Mouse (Mus musculus) mouse embryonic stem cell (cell line): ENCODE data around the gene Hagh.

Source experiments
- in situ Hi-C, 2 experiments: fragments of 300-500 bp; cut with MboI; formaldehyde crosslinking; loops; 1 replicate in 1 of 2; 3 replicates in 1 of 2; pipeline ENCODE4 v1.14.3; 2019 to 2020; ENCODE audit warnings: low sequenced_read_pairs in 2 of 2, low pct_unique_long_range_greater_than_20kb in 1 of 2, mixed read lengths in 1 of 2; ENCODE audit not compliant: unreplicated experiment in 1 of 2

Gene Hagh

DNA sequence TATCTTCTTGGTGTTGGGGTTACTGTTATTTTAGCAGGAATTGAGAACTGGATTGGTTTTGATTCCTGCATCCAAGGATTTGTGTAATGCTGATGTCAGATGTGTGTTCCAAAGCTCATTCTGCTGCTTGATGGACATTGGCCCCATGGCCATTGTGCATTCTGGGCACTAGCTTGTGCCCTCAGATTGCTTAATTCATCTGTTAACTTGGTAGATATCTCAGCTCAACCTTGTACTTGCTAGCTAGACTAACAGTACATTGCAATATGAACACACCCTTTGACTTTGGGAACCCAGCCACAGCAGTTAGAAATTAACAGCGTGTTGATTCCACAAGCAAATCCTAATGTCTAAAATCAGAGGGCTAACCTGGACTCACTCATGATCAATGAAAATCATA lies 7.4 kb downstream of the Hagh start:
- in situ Hi-C loops, result no loop called here

DNA sequence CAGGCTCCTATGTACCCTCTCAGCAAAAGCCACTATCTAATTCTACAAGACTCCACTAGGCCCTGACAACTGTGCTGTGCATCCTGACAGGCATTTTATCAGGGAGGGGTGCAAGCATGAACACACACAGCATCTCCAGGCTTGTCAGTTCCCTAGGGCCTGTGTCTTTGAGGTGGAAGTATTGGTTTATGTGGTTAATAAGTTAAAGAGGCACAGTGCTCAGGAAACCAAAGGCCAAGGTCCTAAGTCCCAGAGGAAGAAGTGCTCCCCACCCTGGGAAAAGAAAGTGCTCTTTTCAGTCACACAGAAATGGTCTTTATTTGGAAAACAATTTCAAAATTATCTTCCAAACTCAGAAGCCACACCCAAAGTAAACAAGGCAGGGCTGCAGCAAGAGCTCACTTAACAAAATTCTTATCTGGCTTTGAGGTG lies 8.7 kb downstream of the Hagh start:
- in situ Hi-C loops, result no loop called here

DNA sequence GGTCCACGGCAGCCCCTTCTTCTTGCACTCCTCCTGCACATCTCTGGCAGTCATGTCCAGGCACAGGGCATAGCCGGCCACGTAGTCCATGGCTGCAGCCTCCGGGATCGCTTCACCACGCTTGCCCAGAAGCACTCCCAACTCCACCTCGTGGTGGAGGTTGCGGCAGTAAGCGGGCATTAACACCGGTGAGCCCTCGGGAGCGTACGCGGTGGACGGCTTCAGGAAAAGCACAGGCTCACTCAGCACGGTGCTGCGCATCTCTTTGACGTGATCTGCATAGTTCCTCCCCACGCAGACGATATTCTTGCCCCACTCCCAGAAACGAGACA lies 9.8 kb downstream of the Hagh start:
- in situ Hi-C loops, result no loop called here

DNA sequence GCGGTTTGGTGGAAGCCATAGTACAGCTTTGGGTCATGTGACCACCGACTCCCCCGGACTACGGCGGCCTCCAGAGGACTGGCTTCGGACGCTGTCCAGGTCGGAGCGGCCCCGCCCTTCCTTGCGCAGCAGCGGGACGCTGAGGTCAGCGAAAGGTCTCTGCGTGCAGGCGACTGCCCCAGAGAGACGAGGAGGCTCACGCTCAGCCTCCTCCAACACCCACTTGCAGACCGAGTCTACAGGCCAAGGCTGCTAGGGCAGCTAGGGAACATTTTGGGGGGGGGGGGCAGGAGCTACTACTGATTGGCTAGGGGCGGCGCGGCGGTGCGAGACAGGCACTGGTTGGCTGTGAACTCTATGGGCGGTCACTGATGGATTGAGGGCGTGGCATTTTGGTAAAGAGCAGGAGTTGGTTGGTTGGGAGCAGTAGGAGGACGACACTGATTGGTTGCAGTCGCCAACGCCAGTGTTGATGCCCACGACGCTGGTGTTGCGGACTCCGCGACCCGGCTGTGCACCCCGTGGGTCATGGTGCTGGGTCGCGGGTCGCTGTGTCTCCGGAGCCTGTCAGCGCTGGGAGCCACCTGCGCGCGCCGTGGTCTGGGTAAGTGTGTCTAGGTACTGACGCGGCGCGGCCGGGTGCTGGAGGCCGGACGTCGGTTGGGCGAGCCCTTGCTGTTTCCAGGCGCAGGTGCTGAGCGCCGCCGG lies 10.3 kb downstream of the Hagh start, which contains the start of gene Fahd1:
Gene Fahd1, minus strand, starts transcription at position 300 of the 708 bp plus-strand sequence.
- in situ Hi-C loops, result no loop called here

DNA sequence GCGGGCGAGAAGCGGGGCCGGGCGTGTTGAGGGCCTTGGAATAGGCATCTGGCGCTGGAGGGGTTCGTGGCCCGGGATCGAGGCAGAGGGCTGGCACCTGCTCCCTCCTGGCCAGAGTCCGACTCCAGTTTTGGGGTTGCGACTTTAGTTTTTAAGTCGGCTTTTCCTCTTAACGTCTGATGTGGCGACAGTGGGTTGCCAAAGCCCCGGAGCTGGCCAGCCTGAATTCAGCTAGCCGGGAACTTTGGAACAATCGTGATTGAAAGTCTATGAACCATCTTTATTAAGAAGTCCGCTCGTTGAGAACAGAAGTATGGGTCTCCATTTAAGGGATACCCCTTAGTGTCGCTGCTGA lies 10.8 kb downstream of the Hagh start:
- in situ Hi-C loops, result no loop called here

DNA sequence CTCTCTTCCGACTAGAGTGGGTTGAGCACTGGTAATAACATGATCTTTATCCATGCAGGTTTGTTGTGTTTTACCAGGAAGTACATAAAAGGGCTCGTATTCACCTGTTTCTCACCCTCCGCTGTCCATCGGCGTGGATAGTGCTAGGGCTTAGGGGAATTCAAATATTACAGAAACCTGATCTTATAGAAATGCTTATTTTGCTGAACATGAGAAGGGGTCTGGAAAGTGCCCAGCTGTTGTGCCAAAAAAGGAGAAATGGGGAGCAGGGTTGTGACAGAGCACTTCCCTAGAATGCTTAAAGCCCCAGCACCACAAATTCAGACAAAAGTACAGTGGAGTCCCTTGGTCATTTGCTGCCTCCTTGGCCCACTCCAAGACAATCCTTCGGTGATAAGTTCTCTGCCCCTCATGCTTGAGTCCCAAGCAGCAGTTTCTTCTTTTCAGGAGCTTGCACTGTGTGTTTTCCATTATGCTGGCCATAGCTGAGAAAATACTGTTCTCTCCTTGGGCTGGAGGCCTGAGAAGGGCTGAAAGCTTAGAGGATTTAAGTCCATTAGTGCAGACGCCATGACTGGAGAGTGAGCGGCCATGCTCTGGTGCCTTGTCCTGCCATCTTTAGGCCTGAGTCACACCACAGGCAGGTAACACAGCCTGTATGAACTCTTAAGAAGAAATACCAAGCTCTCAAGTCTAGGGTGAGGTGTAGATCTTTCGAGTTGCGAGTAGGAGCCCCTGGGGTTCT lies 11.6 kb downstream of the Hagh start:
- in situ Hi-C loops, result no loop called here

DNA sequence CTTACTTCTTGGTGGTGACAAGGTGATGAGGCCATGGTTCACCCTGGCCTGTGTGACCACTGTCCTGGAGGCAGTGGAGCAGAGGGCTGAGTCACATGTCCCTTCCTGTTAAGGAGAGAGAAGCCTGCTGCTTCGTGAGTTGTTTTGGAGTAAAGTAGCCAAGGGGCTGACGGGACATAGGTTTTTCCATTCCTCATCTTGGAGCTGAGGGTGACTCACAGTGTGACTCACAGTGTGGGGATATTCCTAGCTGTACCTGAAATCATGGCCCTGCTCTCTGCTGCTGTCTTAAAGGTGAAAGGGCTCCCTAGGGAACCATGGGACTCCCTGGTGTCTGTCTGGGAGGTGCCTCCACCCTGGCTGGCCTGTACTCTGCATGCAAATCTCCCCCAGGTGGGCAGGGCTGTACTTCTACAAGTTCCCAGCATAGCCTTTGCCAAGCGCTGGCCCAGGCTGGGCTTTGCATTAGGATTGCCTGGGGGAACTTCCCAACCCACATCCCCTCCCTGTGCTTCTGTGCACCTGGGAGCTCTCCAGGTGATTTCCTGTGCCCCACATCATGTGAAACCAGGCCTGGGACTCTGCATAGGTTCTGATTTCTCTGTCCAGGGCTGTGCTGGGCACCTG lies 16.0 kb downstream of the Hagh start:
- in situ Hi-C loops, result no loop called here

DNA sequence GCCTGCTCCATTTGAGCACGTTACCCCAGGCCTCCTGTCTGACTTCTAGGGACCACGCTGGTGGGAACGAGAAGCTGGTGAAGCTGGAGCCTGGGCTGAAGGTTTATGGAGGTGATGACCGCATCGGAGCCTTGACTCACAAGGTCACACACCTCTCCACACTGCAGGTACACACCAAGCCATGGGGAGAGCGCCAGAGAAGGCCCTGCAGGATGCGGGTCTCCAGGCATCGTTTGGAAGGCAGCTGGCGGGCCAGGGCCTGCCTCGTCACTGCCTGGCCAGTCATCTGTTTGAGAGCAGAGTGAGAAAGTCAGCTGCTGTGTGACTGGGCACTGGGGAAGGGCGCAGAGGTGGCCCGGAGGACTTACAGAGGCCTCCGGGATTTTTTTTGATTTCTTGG lies 16.6 kb downstream of the Hagh start:
- in situ Hi-C loops, result no loop called here

DNA sequence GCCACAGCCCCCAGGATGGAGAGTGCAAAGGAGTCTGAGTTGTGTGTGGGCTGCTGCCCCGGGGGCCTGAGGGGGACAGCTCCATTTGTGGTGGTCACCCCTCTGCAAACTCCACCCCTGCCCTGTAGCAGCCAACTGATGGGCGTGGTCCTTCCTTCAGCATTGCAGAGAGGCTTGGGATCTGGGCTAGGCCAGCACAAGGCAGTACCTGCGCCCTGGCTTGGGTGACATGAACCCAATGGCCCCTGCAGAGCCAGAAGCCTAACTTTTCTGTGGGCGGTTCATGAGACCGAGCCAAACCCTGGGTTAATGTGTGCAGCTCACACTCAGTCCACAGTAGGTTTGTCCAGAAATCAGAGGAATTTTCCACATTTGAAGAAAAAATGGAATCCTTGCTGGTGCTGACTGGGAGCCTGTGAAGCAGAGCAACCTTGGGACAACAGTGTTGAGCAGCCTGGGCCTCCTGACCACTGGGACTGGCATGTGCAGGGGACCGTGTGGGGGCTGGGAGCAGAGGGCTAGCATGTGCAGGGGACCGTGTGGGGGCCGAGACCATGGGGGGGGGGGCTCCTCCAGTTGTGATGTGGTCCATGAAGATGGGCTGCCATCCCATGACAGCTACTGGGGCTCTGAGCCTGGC lies 18.0 kb downstream of the Hagh start:
- in situ Hi-C loops, result no loop called here

DNA sequence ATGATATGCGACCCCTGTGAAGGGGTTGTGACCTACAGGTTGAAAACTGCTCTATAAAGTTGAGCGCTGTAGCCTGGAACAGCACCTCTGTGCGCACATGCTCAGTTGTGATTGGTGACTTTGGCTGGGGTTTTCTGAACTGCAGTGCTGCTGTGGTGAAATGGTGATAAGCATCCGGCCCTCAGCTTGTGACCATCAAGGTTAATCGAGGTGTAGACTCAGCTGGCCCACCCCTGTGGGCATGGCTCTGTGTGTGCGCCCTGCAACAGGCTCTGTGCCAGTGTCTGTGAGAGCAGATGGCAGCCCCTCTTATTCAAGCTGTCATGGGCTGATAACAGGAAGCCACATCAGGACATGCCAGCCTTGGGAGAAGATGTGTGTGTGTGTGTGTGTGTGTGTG lies 19.0 kb downstream of the Hagh start:
- in situ Hi-C loops, result no loop called here

DNA sequence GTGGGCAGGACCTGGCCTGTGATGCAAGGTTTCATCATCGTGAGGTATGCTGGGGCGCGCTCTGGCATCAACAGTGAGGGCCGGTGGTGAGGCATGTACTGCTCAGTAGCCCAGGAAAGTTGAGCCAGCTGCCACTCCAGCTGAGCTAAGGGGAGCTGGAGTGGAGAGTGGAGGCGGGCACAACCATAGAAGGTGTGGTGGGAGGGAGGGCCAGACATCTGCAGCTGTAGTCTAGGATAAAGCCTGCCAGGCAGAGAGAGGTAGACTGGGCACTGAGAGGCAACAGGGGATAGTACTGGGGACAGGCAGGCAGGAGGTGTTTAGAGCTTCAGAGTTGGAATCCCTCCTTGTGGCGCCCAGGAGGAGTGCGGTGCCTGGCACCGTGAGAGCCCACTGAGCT lies 20.1 kb downstream of the Hagh start:
- in situ Hi-C loops, result no loop called here

DNA sequence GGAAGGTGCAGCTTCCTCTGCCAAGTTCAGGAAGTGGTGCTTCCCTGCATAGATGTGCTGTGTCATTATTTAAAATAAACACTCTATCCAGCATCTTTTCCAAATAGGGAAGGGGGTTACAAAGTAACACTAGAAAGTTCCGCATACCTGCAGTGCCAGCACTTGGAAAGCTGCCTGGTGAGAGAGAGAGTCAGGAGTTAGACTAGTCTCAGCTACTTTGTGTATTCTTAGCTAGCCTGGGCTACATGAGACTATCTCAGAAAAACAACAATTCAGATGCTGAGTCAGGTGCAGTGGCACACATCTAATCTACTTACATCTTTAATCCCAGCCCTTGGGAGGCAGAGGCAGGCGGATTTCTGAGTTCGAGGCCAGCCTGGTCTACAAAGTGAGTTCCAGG lies 21.8 kb downstream of the Hagh start:
- in situ Hi-C loops, result no loop called here

DNA sequence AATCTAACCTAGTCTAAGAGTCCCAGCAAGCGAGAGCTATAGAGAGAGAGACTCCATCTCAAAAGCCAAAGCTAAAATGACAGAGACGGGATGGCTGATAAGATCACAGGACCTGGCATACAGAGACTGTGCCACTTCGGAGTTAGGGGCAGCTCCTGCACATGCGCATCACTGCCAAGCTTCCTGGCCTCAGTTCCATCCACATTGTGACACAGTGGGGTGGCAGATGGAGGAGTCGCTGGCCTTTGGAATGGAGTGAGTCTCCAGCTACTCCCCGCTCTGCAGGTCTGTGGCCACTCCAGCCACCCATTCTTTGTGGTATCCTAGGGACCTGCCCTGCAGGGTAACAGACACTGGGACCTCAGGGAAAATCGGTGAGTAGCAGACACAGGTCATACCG lies 25.8 kb downstream of the Hagh start, which contains the start of gene Igfals:
Gene Igfals, plus strand, starts transcription at position 222 of the 400 bp plus-strand sequence.
- in situ Hi-C loops, result no loop called here

DNA sequence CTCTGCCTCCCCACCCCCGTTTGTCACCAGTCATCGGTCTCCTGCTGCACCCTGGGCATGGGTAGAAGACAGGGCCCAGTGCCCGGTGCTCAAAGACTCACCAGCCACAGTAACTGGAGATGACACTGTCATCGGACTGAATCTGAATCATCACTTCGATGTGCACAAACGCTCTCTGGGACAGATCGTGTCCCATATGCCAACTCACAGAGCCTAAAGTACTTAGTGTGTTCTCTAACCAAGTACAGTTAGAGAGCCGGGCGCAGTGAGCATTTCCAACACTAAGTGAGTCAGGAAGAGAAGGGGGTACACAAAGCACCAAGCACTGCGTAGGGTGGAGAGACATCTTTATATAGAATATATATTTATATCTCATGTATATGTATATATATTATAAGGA lies 28.0 kb downstream of the Hagh start:
- in situ Hi-C loops, result no loop called here

DNA sequence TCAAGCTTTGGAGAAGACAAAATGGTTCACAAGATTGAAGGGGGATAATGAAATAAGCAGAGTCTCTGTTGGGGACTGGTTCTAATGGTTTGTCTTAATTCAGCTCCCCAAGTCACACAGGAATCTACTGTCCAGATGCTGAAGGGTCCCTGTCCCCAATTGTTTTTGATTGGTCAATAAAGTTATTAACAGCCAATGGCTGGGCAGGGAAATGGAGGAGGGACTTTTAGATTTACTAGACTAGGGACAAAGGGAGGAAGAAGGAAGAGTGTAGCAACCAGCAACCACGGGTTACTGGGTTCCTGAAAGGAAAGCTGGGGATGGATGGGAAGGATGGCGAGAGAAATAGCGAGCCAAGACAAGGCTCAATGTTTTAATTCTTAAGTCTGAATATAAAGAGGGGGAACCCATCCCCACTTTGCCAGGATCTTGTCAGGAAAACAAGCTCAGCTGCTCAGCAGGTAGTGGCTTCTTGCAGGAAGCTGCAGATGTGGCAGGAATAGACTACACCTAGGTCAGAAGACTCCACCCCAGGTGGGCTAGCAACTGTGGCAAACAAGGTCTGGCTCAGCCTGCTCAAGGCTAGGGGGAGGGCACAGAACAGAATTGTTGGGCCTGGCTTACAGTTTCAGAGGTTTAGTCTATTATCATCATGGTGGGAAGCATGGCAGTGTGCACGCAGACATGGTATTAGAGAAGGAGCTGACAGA lies 33.9 kb downstream of the Hagh start:
- in situ Hi-C loops, result no loop called here

DNA sequence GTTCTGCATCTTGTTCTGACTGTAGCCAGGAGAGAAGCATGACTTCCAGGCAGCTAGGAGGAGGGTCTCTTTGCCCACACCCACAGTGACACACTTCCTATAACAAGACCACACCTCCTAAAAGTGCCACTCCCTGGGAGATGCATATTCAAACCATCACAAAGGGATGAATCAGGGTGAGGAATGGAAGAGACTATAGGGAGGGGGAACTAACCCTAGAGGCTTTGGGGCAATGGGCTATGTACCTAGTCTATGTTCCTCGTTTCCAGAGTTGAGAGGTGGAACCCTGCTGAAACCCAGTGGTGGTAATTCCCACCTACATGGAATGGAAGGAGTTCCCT lies 34.4 kb downstream of the Hagh start:
- in situ Hi-C loops, result no loop called here

DNA sequence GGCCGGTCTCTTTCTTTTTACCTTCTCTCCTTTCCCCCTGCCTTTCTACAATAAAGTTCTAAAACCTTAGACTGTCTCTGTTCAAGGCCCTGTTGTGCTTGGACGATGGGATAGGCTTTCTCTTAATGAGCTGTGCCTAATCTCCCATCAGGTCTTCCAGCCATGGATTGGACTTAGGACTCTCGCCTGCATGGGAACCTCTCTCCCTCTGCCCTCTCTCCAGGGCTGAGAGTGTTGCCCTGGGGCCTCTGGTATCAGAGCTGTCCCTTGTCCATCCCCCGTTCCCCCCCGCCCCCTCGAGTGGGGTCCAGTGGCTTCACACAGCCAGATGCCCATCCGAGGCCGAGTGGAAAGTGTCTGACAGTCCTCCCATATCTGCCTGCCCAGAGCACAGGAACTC lies 35.0 kb downstream of the Hagh start:
- in situ Hi-C loops, result no loop called here

DNA sequence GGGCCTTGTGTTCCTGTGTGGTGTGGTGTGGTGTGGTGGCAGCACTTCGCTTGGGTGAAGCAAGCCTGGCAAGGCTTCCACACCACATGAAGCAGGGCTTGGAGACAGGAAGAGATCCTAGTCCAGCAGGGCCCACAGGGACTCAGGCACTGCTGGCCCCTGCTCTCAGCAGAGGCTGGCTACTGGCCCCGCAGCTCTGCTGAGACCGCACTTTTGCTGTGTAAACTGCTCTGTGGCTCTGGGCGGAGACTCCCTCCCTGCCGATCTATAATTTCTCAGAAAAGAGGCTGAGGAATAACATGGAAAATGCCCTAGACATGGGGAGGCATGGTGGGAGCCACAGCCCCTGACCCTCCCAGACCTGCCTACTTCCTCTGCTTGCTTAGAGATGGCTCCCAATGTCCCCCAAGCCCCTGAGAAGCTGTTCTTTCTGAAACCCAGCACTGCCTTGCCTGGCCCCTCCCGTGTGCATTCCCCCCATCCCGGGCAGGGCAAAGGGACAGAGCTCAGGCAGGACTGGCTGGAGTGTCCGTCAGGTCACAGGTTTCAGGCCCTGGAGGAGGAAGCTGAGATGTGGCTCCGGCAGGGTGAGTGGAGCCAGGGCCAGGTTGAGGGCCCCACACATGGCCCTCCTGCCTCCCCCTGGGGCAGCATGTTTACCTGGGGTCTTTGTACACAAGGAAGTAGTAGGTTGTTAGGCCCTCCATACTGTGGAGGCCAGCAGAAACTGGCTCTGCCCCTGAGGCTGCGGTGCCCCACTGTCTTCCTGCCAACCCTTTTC lies 37.6 kb downstream of the Hagh start:
- in situ Hi-C loops, result no loop called here
